Mouse (Mus musculus): ENCODE results near the gene Etnk2. TPM values are rescaled to one million over a fixed set of nuclear protein-coding genes. Genes with fewer than 3 reads are reported as not detected.
A peak's percentile ranks its signal among the peaks of the same experiment; 100 is the strongest.

Etnk2 gene
- total RNA-seq, 2 experiments from 2014 or later = 1.2 to 1.4 TPM

DNA sequence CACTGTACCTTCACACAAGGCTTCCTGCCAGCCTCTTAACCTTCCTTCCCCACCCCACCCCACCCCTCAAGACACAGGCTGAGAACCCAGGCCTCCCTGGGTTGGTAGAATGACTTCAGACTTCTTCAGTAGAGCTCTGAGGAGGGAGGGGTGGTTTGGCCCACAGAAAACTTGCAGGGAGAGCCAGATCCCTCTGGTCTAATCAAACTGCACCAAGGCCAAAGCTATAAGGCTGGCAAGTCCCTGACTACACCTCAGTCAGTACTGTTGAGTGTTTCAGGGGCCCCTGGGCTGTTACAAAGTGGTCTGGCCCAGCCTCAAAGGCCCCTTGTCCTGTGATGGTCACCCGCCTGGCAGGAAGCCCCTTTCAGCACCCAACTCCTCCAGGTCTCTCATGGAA, 54.2 kb downstream of the Etnk2 start:
- DNase-seq = no peak

DNA sequence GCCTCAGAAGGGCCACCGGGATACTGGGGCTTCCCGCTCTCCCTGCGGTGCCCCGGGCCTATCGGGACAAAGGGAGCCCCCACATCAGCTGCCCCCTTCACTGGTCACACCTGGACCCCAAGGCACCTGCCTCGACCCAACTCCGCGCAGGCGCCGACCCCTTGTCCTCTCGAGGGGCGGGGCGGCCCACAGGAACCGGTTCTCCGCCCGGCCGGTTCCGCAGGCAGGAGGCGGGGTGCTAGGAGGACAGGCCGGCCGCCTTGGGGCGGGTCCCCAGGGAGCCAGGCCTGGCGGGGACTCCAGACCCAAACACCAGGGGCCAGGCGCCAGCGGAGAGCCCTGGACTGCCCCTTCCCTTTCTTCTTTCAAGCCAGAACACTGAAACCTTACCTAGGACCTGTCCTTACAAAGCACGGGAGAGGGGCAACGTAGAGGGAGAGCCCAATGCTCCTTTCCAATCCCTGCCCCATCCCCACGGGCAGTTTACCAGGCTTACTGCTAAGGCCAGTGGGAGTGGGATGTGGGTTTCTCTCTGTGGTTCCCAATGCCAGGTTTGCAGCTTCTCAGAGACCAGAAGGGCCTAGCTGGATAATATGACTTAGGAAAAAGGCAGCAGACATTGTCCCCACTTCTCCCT, 54.9 kb downstream of the Etnk2 start:
- peak in 1 of 2 experiments; percentile 28 for DNase-seq

DNA sequence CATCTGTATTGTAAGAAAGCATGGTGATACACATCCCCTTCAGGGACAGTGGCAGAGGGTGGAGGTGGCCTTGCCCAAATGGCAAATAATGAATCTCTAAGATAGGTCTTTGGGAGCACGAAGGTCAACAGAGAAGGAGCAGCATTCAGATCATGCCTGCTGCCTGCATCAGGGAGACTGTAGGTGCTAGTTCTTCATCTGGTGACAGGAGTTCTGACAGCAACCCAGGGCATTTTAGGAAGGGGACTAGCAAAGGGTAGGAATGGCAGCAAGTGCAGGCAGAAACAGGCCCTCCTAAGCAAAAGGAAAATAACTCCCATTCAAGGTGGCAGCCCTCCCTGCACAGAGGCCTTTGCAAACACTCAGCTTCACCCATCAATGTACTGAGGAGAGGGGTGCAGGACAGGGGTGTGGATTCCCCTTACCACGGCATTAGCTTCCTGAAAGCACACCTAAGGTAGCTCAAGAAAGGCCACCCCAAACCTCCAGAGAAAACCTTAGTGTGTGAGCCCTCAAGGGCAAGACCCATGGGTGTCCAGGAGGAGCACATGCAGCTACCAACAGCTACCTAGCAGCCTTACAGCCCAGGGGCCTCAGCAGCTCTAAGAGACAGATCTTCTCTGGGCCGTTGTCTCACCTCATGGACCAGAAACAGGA, 55.9 kb downstream of the Etnk2 start:
- DNase-seq = no peak

DNA sequence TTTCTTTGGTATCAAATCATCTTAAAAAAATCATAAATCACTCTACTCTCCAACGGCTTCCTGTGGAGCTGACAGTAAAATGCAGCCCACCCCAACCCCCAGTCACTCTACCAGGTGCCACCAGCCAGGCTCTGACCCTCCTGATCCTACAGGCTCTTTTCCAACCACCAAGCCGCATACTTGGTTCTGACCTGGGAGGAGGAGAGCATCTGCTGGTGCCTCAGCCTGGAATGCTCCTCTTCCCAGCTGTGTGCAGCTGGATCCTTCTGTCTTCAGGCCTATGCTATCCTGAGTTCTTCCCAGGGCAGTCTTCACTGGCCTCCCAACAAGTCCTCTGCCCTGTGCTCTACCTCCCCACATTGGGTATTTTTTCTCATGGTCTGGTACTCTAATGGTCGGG, 57.1 kb downstream of the Etnk2 start:
- no peak for DNase-seq

DNA sequence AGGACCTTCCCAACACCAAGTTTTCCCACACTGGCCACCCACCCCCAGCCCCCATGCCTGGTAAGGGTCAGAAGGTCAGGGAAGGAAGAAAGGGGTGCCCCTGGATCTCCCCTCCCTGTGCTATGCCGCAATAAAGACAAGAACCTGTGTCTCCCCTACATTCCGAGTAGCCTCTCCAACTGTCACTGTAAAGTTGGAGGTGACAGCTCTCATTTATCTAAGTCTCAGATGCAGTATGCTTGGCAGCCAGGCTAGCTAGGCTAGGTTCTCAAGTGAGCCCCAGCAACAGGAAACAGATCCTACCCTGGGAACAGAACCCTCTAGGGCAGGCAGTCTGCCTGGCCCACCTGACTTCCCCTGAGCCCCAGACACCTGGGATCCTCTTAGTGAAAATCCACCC, 57.7 kb downstream of the Etnk2 start:
- no peak for DNase-seq

DNA sequence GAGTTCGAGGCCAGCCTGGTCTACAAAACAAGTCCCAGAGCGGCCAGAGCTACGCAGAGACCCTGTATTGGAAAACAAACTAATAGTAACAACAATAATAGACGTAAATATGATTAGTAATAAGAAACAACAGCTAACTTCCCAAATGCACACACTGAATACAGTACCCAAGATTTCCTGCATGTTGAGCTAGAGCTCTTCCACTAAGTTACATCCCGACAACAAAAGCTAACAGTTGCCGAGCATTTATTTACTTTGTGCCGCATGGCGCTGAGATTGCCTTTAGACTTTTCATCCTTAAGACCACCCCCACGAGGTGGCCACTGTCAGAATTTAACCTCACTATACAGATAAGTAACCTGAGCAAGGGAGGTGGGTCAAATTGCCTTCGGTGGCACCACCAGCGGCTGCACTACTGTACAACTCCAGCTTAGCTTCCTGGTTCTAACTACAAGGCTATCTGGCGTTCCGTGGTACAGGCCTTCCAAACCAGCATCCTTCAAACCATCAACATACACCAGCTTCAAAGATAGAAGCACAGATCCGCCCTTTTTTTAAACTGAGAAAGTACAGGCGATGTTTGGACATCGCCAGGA, 58.7 kb downstream of the Etnk2 start:
- no peak for DNase-seq

DNA sequence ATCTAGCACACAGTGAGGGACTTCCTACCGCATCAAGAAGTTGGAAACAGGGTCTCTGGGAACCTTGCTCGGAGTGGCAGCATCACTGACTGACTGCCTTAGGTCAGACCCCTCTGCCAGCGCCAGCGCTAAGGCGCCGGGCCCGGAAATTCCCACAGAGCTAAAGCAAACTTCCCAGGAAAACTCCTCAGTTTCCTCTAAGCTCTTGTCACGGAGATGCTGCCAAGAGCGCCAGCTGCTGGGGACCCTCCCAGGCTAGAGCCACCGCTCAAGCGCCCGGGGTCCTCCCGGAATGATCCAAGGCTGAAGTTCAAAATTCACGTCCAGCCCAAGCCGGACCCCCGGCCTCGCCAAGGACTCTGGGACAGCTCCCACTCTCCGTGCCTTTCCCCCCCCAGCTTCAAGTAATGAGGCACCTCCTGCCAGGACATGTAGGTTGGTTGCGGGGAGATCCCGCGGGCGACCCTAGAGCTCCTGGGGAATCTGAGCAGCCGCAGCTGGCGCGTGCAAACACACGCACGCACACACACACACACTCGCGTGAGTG, 59.3 kb downstream of the Etnk2 start:
- DNase-seq = no peak

DNA sequence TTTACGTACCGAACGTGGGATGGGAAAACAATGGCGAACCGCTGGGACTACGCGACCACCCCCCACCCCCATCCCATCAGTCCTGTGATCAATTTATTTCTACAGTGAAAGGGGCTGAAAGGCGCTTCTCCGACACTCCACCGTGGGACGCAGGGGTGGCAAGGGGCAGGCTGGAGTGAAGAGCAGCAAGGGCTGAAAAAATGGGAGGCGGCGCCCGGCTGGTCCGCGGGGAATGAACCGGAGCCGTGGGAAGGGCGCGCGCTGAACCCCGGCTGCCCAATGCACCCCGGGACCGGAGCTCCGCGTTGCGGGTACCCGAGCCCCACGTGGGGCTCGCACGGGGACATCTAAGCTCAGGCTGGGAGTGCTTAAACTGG, 59.8 kb downstream of the Etnk2 start:
- DNase-seq = no peak

DNA sequence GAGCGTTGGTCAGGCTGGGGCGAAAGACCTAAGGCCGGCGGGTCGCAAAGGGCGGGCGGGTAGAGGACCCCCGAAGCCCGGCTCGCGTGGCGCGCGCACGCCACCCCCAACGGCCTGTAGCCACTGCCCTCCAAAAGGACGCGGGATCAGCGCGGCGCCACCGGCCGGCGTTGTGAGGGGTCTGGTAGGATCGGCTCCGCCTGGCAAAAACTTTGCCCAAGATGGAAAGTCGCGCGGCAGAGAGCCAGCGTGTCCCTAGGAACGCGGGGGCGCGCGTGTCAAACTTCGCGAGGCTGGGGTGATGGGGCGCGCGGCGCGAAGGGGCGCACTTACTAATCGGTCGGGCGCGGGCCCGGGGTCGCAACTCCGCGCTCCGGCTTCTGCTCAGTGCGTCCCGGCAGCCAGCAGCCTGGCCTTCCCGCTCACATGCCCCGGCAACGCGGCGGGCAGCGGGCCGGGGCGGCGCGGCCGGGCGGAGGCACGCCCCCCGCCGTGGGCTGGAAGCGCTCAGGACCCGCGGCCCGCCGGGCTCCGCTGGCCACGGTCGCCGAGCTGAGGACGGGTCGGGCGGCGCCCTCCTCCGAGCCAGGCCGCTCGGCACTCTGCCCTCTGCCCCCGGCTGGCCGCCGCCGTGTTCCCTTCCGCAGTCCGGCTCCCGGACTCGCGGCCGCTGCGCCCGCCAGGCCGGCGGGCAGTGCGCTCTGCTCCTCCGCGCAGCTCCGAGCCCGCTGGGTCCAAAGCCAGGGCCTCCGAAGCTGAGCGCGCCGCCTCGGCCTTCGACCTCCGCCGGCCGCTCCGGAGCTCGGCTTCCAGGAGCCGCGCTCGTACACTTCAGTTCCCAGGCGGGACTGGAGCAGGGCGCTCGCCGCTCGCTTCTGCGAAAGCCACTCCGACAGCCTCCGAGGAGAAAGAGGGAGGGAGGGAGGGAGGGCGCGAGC, 60.4 kb downstream of the Etnk2 start, which contains the start of gene Sox13:
Gene Sox13 (minus strand): TSS at position 835 of the 938 bp plus-strand sequence.
- DNase-seq = peak; percentile 30 to 50

DNA sequence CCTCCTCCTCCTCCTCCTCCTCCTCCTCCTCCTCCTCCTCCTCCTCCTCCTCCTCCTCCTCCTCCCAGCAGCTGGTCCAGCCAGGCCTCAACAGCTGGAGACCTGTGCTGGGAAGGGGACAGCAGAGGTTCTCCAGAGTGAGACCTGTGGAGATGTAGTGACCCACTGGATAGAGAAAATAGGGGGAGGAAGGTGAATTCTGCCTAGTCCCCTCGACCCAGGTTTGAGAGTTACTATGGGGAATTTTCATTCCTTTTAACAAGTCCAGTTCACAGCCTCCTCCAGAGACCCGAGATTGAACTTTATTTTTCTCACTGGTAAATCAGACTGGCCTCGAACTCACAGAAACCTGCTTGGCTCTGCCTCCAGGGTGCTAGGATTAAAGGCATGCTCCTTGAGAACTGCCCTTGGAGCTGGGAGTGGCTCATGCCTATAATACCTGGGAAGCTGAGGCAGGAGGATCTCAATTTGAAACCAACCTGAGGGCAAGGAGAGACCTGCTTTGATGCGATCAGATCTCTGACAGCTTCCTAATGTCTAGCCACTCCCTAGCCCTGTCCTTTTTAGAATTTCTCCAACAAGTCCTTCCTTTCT, 61.3 kb downstream of the Etnk2 start:
- DNase-seq = no peak

Other genes with a start within 250 kb of the Etnk2 start
- gene Ppp1r15b, start 232.4 kb upstream of the Etnk2 start, total RNA-seq (2021) = 10 to 100 TPM; 42.5 to 44.2 TPM
- gene Plekha6, start 199.4 kb upstream of the Etnk2 start, total RNA-seq (2021) = 10 to 100 TPM; 48.4 to 51.8 TPM
- gene Golt1a, start 53.8 kb upstream of the Etnk2 start, total RNA-seq (2021) = not detected
- gene Kiss1, start 41.7 kb upstream of the Etnk2 start, total RNA-seq (2021) = not detected
- gene Ren1, start 13.1 kb upstream of the Etnk2 start, total RNA-seq (2021) = not detected
- gene Sox13, start 60.8 kb downstream of the Etnk2 start, total RNA-seq (2021) = 1 to 10 TPM; 7.2 TPM
- 10 to 100 TPM; 66.6 to 72.0 TPM for gene Snrpe, start 246.7 kb downstream of the Etnk2 start, total RNA-seq (2021)